Mouse (Mus musculus): ENCODE measurements around the gene Tmem269. TPM values are rescaled to one million over a fixed set of nuclear protein-coding genes. Genes with fewer than 3 reads are reported as not detected.

The Tmem269 gene
- not detected for total RNA-seq (2021)
- long read RNA-seq, experiment 1: 0 reads
- long read RNA-seq, experiment 2: 0 reads

- H3K27ac ChIP-seq: no peak within 1 kb of the TSS
- no peak for DNase-seq
- intact Hi-C loops (cut with DNase I): no loop called here
- no peak for TF ChIP-seq CTCF (IDR thresholded peaks at IDR 0.05)
- H3K4me3 ChIP-seq: no peak within 1 kb of the TSS
Measured at GRCm38 (mm10) chr4:119218169-119218568, at the start of gene Tmem269. TSS of gene Tmem269 (minus strand) at chr4:119218217.

- H3K4me3 ChIP-seq: no peak overlapping the region
- intact Hi-C loops (cut with DNase I): no loop called here
- peak overlapping the region; percentile 31; the same call in 1 of the 2 replicates for H3K27ac ChIP-seq
- no peak for TF ChIP-seq CTCF (IDR thresholded peaks at IDR 0.05)
- DNase-seq: no peak
Measured at GRCm38 (mm10) chr4:119266606-119267005, 48.6 kb upstream of the Tmem269 start.

GRCm38 (mm10) chr4:119263459-119263858 is 45.4 kb upstream of the Tmem269 start:
- no peak for DNase-seq
- peak overlapping the region; percentile 80 for H3K27ac ChIP-seq
- H3K4me3 ChIP-seq: no peak overlapping the region
- TF ChIP-seq CTCF (IDR thresholded peaks at IDR 0.05): no peak
- intact Hi-C loops (cut with DNase I): no loop called here

GRCm38 (mm10) chr4:119262483-119262882 is 44.5 kb upstream of the Tmem269 start:
- DNase-seq: no peak
- Histone ChIP-seq H3K27ac (peak overlapping the region; percentile 80), H3K4me3 (no peak overlapping the region)
- no peak for TF ChIP-seq CTCF (IDR thresholded peaks at IDR 0.05)
- intact Hi-C loops (cut with DNase I): no loop called here

- no peak for DNase-seq
- intact Hi-C loops (cut with DNase I): no loop called here
- peak overlapping the region; percentile 80 for H3K27ac ChIP-seq
- no peak overlapping the region for H3K4me3 ChIP-seq
- TF ChIP-seq CTCF (IDR thresholded peaks at IDR 0.05): no peak
Measured at GRCm38 (mm10) chr4:119261087-119261713, 43.2 kb upstream of the Tmem269 start.

- Histone ChIP-seq H3K27ac (peak overlapping the region; percentile 73), H3K4me3 (no peak overlapping the region)
- no peak for DNase-seq
- no peak for TF ChIP-seq CTCF (IDR thresholded peaks at IDR 0.05)
- intact Hi-C loops (cut with DNase I): no loop called here
Measured at GRCm38 (mm10) chr4:119259344-119260254, 41.6 kb upstream of the Tmem269 start.

- H3K4me3 ChIP-seq: peak overlapping the region; percentile 2; the same call in 1 of the 2 replicates
- TF ChIP-seq CTCF (IDR thresholded peaks at IDR 0.05): no peak
- DNase-seq: no peak
- intact Hi-C loops (cut with DNase I): no loop called here
- H3K27ac ChIP-seq: no peak overlapping the region
Measured at GRCm38 (mm10) chr4:119257083-119257482, 39.1 kb upstream of the Tmem269 start.

- no peak for DNase-seq
- intact Hi-C loops (cut with DNase I): no loop called here
- Histone ChIP-seq H3K4me3 (peak within 1 kb of the TSS; percentile 32), H3K27ac (peak within 1 kb of the TSS; percentile 24)
- no peak for TF ChIP-seq CTCF (IDR thresholded peaks at IDR 0.05)
Measured at GRCm38 (mm10) chr4:119255351-119255750, 37.3 kb upstream of the Tmem269 start, which contains the start of gene Cldn19. TSS of gene Cldn19 (plus strand) at chr4:119255414.

- Histone ChIP-seq H3K4me3 (no peak overlapping the region), H3K27ac (peak overlapping the region; percentile 24; the same call in 1 of the 2 replicates)
- TF ChIP-seq CTCF (IDR thresholded peaks at IDR 0.05): no peak
- intact Hi-C loops (cut with DNase I): no loop called here
- no peak for DNase-seq
Measured at GRCm38 (mm10) chr4:119254012-119254618, 36.1 kb upstream of the Tmem269 start.

- intact Hi-C loops (cut with DNase I): no loop called here
- no peak for TF ChIP-seq CTCF (IDR thresholded peaks at IDR 0.05)
- Histone ChIP-seq H3K27ac (no peak overlapping the region), H3K4me3 (no peak overlapping the region)
- no peak for DNase-seq
Measured at GRCm38 (mm10) chr4:119252025-119252808, 34.2 kb upstream of the Tmem269 start.

- no peak for TF ChIP-seq CTCF (IDR thresholded peaks at IDR 0.05)
- DNase-seq: no peak
- intact Hi-C loops (cut with DNase I): loop anchor here (5.0 kb wide), 3 partner anchors 44 to 419 kb away; partner anchors contain the start of gene Ybx1
- Histone ChIP-seq H3K4me3 (no peak overlapping the region; the same call in 1 of the 2 replicates), H3K27ac (peak overlapping the region; percentile 83)
Measured at GRCm38 (mm10) chr4:119248407-119248965, 30.5 kb upstream of the Tmem269 start.

All from gastrocnemius, adult 2 months (tissue).